Mouse (Mus musculus) T-helper 17 cell (primary cell): Measurements from ENCODE around the gene Cercam.
"Not testable (repeated sequence)": the region's sequence is repeated elsewhere in the genome, so short reads cannot be mapped to it uniquely, and the experiment has no call there.

Experiments used
- in situ Hi-C, 2 experiments: fragments of 300-600 bp; cut with MboI, MseI; formaldehyde crosslinking; loops; 1 replicate in 1 of 2; 2 replicates in 1 of 2; pipeline ENCODE4 v1.15.1; 2025; ENCODE audit warnings: high pct_unique_total_duplicates in 2 of 2

The Cercam gene

GRCm38 (mm10) chr2:29853736-29854135 lies 15.2 kb upstream of the Cercam start:
- in situ Hi-C loops: loop anchor here (5.0 to 10.0 kb wide), 2 partner anchors 81 to 89 kb away; no protein-coding TSS in a partner anchor

GRCm38 (mm10) chr2:29855585-29856210 lies 13.3 kb upstream of the Cercam start:
- in situ Hi-C loops: loop anchor here in 1 of 2 experiments (5.0 to 10.0 kb wide), 2 partner anchors 38 to 91 kb away; no protein-coding TSS in a partner anchor

- in situ Hi-C loops: loop anchor here in 1 of 2 experiments (5.0 to 10.0 kb wide), 2 partner anchors 39 to 92 kb away; no protein-coding TSS in a partner anchor
These were observed 12.3 kb upstream of the Cercam start for GRCm38 (mm10) chr2:29856451-29857260.

- in situ Hi-C loops: loop anchor here in 1 of 2 experiments (5.0 to 10.0 kb wide), 2 partner anchors 40 to 93 kb away; no protein-coding TSS in a partner anchor
These were observed 11.6 kb upstream of the Cercam start for GRCm38 (mm10) chr2:29857341-29857740.

- in situ Hi-C loops: loop anchor here in 1 of 2 experiments (5.0 to 10.0 kb wide), 2 partner anchors 41 to 93 kb away; no protein-coding TSS in a partner anchor
These were observed 11.0 kb upstream of the Cercam start for GRCm38 (mm10) chr2:29857967-29858366.

- in situ Hi-C loops: loop anchor here in 1 of 2 experiments (5.0 to 10.0 kb wide), 2 partner anchors 42 to 94 kb away; no protein-coding TSS in a partner anchor
These were observed 10.1 kb upstream of the Cercam start for GRCm38 (mm10) chr2:29858748-29859473.

GRCm38 (mm10) chr2:29865125-29865524 lies 3.8 kb upstream of the Cercam start:
- in situ Hi-C loops: no loop called here

- in situ Hi-C loops: loop anchor here in 1 of 2 experiments (10.0 kb wide), 1 partner anchor 65 kb away; the partner anchor contains the start of gene Gle1
These were observed 885 bp downstream of the Cercam start for GRCm38 (mm10) chr2:29869646-29870451.

- in situ Hi-C loops: loop anchor here in 1 of 2 experiments (10.0 kb wide), 1 partner anchor 62 kb away; the partner anchor contains the start of gene Gle1
These were observed 3.8 kb downstream of the Cercam start for GRCm38 (mm10) chr2:29872581-29873295.

- in situ Hi-C loops: loop anchor here in 1 of 2 experiments (10.0 kb wide), 1 partner anchor 61 kb away; the partner anchor contains the start of gene Gle1
These were observed 4.8 kb downstream of the Cercam start for GRCm38 (mm10) chr2:29873801-29874200.

- in situ Hi-C loops: loop anchor here in 1 of 2 experiments (10.0 kb wide), 1 partner anchor 57 kb away; the partner anchor contains the start of gene Gle1
These were observed 9.1 kb downstream of the Cercam start for GRCm38 (mm10) chr2:29878061-29878460.

- in situ Hi-C loops: loop anchor here in 1 of 2 experiments (10.0 kb wide), 1 partner anchor 56 kb away; the partner anchor contains the start of gene Gle1
These were observed 10.2 kb downstream of the Cercam start for GRCm38 (mm10) chr2:29879191-29879590.

- in situ Hi-C loops: loop anchor here in 1 of 2 experiments (10.0 kb wide), 1 partner anchor 55 kb away; the partner anchor contains the start of gene Gle1
These were observed 11.2 kb downstream of the Cercam start for GRCm38 (mm10) chr2:29879964-29880830.

- in situ Hi-C loops: not testable (repeated sequence)
These were observed 17.8 kb downstream of the Cercam start for GRCm38 (mm10) chr2:29886659-29887292.

- in situ Hi-C loops: no loop called here
These were observed 20.3 kb downstream of the Cercam start, which contains the start of gene Odf2 for GRCm38 (mm10) chr2:29889066-29889944. Odf2 (plus strand) TSS chr2:29889221.

- in situ Hi-C loops: no loop called here
These were observed 21.2 kb downstream of the Cercam start for GRCm38 (mm10) chr2:29889991-29890833.
